Mouse (Mus musculus): ENCODE measurements around the gene Caly.
A peak's percentile ranks its signal among the peaks of the same experiment; 100 is the strongest.

The Caly gene

GRCm38 (mm10) chr7:140047811-140048311 is 34.5 kb downstream of the Caly start:
- DNase-seq (ENCODE audit: extremely low read depth, insufficient read length, low spot score) = no peak

DNA sequence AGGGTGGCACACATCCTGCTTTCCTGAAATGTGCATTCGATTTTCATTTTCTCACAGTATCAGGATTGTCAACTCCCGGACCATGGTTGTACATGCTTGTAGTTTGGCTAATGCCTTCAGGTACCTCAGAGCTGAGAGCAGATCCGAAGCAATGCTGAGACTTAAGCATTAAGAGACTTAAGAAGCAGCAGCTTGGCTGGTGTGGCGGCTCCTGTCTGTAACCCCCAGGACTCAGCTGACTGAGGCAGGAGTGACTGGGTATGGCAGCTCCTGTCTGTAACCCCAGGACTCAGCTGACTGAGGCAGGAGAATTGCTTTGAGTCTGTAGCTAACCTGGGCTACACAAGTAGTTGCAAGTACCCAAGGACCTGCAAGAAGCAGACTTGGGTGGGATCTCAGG is 36.8 kb downstream of the Caly start:
- DNase-seq (ENCODE audit: extremely low read depth, insufficient read length, low spot score) = no peak

- no peak for DNase-seq (ENCODE audit: extremely low read depth, insufficient read length, low spot score)
Measured at GRCm38 (mm10) chr7:140042728-140043127, 39.6 kb downstream of the Caly start.

GRCm38 (mm10) chr7:140037171-140037555 is 45.2 kb downstream of the Caly start:
- no peak for DNase-seq (ENCODE audit: extremely low read depth, insufficient read length, low spot score)

DNA sequence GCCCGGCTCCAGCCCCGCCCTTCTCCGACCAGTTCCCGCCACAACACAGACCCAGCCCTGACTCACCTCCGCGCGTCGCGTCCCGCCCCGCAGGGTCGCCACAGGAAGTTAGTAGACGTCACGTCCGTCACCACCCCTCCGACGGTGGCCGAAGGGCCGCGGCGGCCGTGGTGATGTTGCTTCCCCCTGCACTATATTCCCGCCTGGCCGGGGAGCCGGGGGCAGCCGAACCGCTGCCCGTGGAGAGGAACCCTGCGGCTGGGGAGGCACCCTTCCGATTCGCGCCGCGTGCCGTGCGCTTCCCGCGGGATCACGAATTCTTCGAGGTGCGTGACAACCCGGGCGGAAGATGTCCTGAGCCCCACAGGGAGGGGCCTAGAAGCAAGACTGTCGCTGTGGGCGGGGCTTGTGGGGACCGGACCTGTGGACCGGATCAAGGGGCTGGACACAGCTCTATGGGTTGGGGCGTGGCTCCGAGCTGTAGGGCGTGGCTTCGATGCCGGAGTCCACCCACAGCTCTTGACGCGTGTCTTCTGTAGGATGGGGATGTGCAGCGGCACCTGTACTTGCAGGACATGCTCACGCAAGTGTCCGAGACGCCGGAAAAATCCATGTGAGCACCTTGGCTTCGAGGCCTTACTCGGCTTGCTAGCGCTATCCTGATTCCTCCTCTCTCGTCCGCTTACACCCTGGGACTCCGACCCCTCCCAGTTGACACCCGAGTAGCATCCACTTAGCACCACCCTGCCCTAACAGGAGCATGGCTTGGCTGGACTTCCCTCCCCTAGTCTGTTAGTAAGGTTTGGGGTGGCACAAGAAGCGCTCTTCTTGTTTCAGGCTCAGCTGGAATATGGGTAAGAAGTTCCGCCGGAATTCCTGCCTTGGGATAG is 45.8 kb downstream of the Caly start, which contains the start of the genes Zfp511 and Tubgcp2:
Zfp511 (plus strand) TSS at position 111 of the 890 bp plus-strand sequence.
Tubgcp2 (minus strand) TSS at position 389 of the 890 bp plus-strand sequence.
- DNase-seq (ENCODE audit: extremely low read depth, insufficient read length, low spot score) = peak; percentile 97

GRCm38 (mm10) chr7:140035456-140035855 is 46.9 kb downstream of the Caly start:
- no peak for DNase-seq (ENCODE audit: extremely low read depth, insufficient read length, low spot score)

- no peak for DNase-seq (ENCODE audit: extremely low read depth, insufficient read length, low spot score)
Measured at GRCm38 (mm10) chr7:140033386-140033785, 49.0 kb downstream of the Caly start.

DNA sequence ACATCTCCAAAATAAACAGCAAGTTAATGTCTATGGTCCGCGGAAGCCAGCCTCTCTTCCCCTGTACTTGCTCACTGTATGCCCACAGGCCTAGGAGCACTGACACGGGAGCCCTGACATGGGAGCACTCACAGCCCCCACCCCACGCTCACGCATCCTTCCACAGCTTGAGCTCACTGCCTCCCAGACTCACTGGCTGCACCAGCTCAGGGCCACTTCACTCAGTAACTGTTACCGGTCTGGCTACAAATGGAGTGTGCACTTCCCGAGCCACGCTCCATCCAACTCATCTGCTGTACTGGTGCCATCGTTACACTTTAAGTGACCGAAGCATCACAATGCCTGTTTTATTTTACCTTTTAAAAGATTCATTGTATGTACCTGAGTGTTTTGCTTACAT is 50.0 kb downstream of the Caly start:
- no peak for DNase-seq (ENCODE audit: extremely low read depth, insufficient read length, low spot score)

- DNase-seq (ENCODE audit: extremely low read depth, insufficient read length, low spot score) = no peak
Measured at GRCm38 (mm10) chr7:140031771-140032170, 50.6 kb downstream of the Caly start.

Data from 3134 (cell line).